Mouse (Mus musculus): ENCODE data around the gene Kdm2a. TPM values are rescaled to one million over a fixed set of nuclear protein-coding genes. Genes with fewer than 3 reads are reported as not detected.

Gene Kdm2a
- polyA plus RNA-seq, 2 experiments = 54.4 to 99.7 TPM

DNA sequence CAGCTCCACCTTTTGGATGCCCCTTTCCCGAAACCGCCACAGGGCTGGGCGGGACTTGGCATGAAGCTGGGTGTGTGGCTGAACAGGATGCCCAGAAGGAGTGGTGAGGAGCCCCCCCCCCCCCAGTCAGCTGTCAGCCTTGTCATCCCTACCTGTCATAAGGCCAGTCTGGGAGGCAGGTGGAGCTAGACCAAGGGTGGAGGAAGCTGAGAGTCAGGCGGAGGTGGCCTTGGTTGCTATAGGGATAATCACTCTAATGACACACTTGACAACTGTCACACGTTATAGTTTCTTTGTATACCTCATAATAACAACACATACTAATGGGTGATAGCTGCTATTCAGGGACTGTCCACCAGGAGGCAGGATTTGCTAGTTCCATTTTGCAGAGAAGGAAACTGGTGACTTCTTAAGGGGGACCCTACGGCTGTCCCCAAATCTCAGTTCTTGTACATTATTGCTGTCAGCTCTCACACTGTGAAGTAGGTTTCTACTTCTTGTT is 43.1 kb upstream of the Kdm2a start:
- H3K27ac ChIP-seq (replicated peaks; ENCODE audit: low read depth, low read length) = no peak overlapping the region
- no peak for ATAC-seq (ENCODE audit: low FRiP score, low read depth)

DNA sequence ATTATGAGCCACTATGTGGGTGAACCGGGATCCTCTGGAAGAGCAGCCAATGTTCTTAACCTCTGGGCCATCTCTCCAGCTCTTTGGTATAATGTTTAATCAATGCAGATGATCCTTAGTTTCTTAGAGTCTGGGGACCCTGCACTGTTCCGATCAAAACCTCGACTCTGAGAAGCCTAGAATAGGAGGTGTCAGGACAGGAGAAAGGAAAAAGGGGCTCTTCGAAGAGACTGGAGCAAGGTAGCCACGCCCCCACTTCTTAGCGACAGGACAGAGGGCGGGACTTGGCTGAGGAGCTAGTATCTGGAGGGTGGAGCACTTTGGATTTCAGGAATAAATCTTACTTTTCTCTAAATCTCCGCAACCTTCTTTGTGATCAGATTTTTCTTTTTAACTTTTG is 42.1 kb upstream of the Kdm2a start:
- no peak for TF ChIP-seq POLR2A (IDR thresholded peaks at IDR 0.05; ENCODE audit: borderline replicate concordance, extremely low read depth, insufficient read depth, insufficient read length)
- peak; percentile 79 for DNase-seq (ENCODE audit: low spot score)
- no peaks in the 10 kb centered on the region for H3K9me3 ChIP-seq (ENCODE audit: control insufficient read depth, low read length)
- no peak overlapping the region for H3K27ac ChIP-seq (replicated peaks; ENCODE audit: low read depth, low read length)
- WGBS = 12% methylated on average over 8 of the region's 8 CpGs
- peak overlapping the region; percentile 82 for H3K4me3 ChIP-seq (replicated peaks; ENCODE audit: low read length)
- ATAC-seq (ENCODE audit: low FRiP score, low read depth) = no peak
- H3K4me1 ChIP-seq (ENCODE audit: control insufficient read depth, insufficient read depth, low read length) = peaks cover 25% of the 10 kb centered on the region
- H3K36me3 ChIP-seq (ENCODE audit: control insufficient read depth, insufficient read depth, low read length) = no peaks in the 10 kb centered on the region
- H3K27me3 ChIP-seq (ENCODE audit: control insufficient read depth, insufficient read depth, low read length) = no peaks in the 10 kb centered on the region
- H3K9ac ChIP-seq (ENCODE audit: low read depth, low read length, severe bottlenecking) = no peak overlapping the region
- peak overlapping the region; percentile 80 for H3K4me2 ChIP-seq (replicated peaks; ENCODE audit: low read depth, low read length, severe bottlenecking)

More for the DNA sequence above, 43.1 kb upstream of the Kdm2a start:
- Histone ChIP-seq H3K27me3 (ENCODE audit: control insufficient read depth, insufficient read depth, low read length) (no peaks in the 10 kb centered on the region), H3K4me2 (replicated peaks; ENCODE audit: low read depth, low read length, severe bottlenecking) (no peak overlapping the region), H3K9me3 (ENCODE audit: control insufficient read depth, low read length) (no peaks in the 10 kb centered on the region), H3K9ac (ENCODE audit: low read depth, low read length, severe bottlenecking) (no peak overlapping the region), H3K4me3 (replicated peaks; ENCODE audit: low read length) (no peak overlapping the region), H3K36me3 (ENCODE audit: control insufficient read depth, insufficient read depth, low read length) (no peaks in the 10 kb centered on the region), H3K4me1 (ENCODE audit: control insufficient read depth, insufficient read depth, low read length) (peaks cover 25% of the 10 kb centered on the region)
- TF ChIP-seq POLR2A (IDR thresholded peaks at IDR 0.05; ENCODE audit: borderline replicate concordance, extremely low read depth, insufficient read depth, insufficient read length) = no peak
- DNase-seq (ENCODE audit: low spot score) = no peak
- WGBS = 31% methylated on average over 6 of the region's 6 CpGs

DNA sequence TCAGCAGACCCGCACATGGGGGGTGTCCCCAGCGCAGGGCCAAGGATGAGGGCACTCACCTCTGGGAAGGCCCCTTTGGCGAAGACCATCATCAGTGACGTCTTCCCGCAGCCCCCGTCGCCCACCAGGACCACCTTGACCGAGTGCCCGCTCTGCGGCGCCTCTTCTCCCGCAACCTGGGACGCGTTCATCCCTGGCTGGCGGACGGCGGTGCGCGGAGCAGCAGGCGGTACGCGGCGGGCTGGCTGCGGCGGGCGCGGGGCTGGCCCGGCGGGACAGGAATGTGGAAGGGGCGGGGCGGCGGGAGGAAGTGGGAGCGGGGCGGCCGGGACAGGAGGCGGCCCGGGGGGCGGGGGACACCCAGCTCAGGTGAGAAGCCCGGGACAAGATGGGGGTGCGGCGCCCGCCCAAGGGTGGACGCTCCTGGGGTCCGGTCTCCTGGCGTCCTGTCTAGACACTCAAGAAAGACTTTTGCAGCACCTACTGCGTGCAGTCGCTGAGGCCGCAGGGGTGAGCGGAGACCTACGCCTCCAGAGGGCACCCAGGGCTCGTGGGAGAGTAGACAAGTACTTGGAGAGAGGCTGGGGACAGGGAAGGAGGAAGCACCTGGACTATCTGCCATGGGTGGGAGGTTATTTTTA is 41.2 kb upstream of the Kdm2a start, which contains the start of gene Rhod:
Gene Rhod, minus strand, starts transcription at position 272 of the 641 bp plus-strand sequence.
- Histone ChIP-seq H3K27me3 (ENCODE audit: control insufficient read depth, insufficient read depth, low read length) (no peaks in the 10 kb centered on the region), H3K4me3 (replicated peaks; ENCODE audit: low read length) (peak within 1 kb of the TSS; percentile 82), H3K4me2 (replicated peaks; ENCODE audit: low read depth, low read length, severe bottlenecking) (peak within 1 kb of the TSS; percentile 80), H3K27ac (replicated peaks; ENCODE audit: low read depth, low read length) (peak within 1 kb of the TSS; percentile 43; the same call in 1 of the 2 replicates), H3K36me3 (ENCODE audit: control insufficient read depth, insufficient read depth, low read length) (no peaks in the 10 kb centered on the region), H3K9ac (ENCODE audit: low read depth, low read length, severe bottlenecking) (peak within 1 kb of the TSS; percentile 82), H3K9me3 (ENCODE audit: control insufficient read depth, low read length) (no peaks in the 10 kb centered on the region), H3K4me1 (ENCODE audit: control insufficient read depth, insufficient read depth, low read length) (peaks cover 25% of the 10 kb centered on the region)
- WGBS = 1% methylated on average over 45 of the region's 51 CpGs
- ATAC-seq (ENCODE audit: low FRiP score, low read depth) = peak; percentile 69
- 0 out of 2 replicates have a peak, but pooled peaks have one; percentile 14 for TF ChIP-seq POLR2A (IDR thresholded peaks at IDR 0.05; ENCODE audit: borderline replicate concordance, extremely low read depth, insufficient read depth, insufficient read length)
- DNase-seq (ENCODE audit: low spot score) = no peak

DNA sequence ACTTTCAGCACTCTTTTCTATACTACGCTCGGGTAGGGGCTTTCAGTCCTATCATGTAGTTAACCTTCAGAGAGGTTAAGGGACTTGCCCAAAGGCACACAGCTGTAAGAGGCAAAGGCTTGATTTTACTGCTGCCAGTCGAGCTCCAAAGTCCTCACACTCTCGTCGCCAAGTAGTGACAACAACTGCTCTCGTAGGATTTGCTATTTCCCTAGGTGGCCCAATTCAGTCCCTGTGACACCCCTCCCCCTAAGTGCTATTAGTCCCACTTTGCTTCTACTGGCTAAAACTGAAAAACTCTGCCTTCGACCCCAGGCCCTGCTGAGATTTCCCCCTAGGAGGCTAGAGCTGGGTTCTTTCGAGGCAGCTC is 40.7 kb upstream of the Kdm2a start:
- no peak for TF ChIP-seq POLR2A (IDR thresholded peaks at IDR 0.05; ENCODE audit: borderline replicate concordance, extremely low read depth, insufficient read depth, insufficient read length)
- WGBS = 4% methylated on average over 8 of the region's 8 CpGs
- ATAC-seq (ENCODE audit: low FRiP score, low read depth) (no peak), DNase-seq (ENCODE audit: low spot score) (no peak)
- Histone ChIP-seq H3K4me3 (replicated peaks; ENCODE audit: low read length) (peak overlapping the region; percentile 82), H3K4me1 (ENCODE audit: control insufficient read depth, insufficient read depth, low read length) (peaks cover 25% of the 10 kb centered on the region), H3K9me3 (ENCODE audit: control insufficient read depth, low read length) (no peaks in the 10 kb centered on the region), H3K27me3 (ENCODE audit: control insufficient read depth, insufficient read depth, low read length) (no peaks in the 10 kb centered on the region), H3K9ac (ENCODE audit: low read depth, low read length, severe bottlenecking) (peak overlapping the region; percentile 82), H3K4me2 (replicated peaks; ENCODE audit: low read depth, low read length, severe bottlenecking) (peak overlapping the region; percentile 80), H3K27ac (replicated peaks; ENCODE audit: low read depth, low read length) (peak overlapping the region; percentile 43; the same call in 1 of the 2 replicates), H3K36me3 (ENCODE audit: control insufficient read depth, insufficient read depth, low read length) (no peaks in the 10 kb centered on the region)

DNA sequence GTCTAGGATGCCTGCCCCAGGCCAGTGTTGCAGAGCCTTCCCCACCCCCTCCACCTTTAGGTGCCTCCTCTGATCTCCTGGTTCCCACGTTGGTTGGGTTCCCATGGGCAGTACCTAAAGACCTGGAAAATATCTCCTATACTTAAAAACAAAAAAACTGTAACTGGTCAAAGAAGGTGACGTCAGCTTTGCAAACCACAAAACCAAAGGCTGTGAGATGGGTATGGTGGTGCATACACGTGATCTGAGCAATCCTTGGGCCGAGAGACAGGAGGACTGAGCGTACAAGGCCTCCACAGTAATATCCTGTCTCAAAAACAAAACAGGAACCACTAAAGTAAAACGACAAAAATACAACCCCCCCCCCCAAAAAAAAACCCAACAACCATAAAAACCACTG is 39.8 kb upstream of the Kdm2a start:
- no peak for DNase-seq (ENCODE audit: low spot score)
- H3K4me3 ChIP-seq (replicated peaks; ENCODE audit: low read length) = no peak overlapping the region

More for the DNA sequence above, 39.8 kb upstream of the Kdm2a start:
- no peaks in the 10 kb centered on the region for H3K27me3 ChIP-seq (ENCODE audit: control insufficient read depth, insufficient read depth, low read length)
- peaks cover 25% of the 10 kb centered on the region for H3K4me1 ChIP-seq (ENCODE audit: control insufficient read depth, insufficient read depth, low read length)
- H3K27ac ChIP-seq (replicated peaks; ENCODE audit: low read depth, low read length) = no peak overlapping the region
- no peaks in the 10 kb centered on the region for H3K9me3 ChIP-seq (ENCODE audit: control insufficient read depth, low read length)
- no peak overlapping the region for H3K9ac ChIP-seq (ENCODE audit: low read depth, low read length, severe bottlenecking)
- WGBS = 74% methylated on average over 6 of the region's 6 CpGs
- TF ChIP-seq POLR2A (IDR thresholded peaks at IDR 0.05; ENCODE audit: borderline replicate concordance, extremely low read depth, insufficient read depth, insufficient read length) = no peak
- H3K36me3 ChIP-seq (ENCODE audit: control insufficient read depth, insufficient read depth, low read length) = no peaks in the 10 kb centered on the region
- H3K4me2 ChIP-seq (replicated peaks; ENCODE audit: low read depth, low read length, severe bottlenecking) = peak overlapping the region; percentile 80
- no peak for ATAC-seq (ENCODE audit: low FRiP score, low read depth)
